Mouse (Mus musculus) bone marrow macrophage, adult 2 months (primary cell): Measurements from ENCODE around the gene Ramp2. TPM values are rescaled to one million over a fixed set of nuclear protein-coding genes. Genes with fewer than 3 reads are reported as not detected.

Source experiments
- H3K27ac ChIP-seq: 2 replicates; pipeline ENCODE4 v1.5.1; 2012; ENCODE audit warnings: low read depth, low read length; ENCODE audit not compliant: insufficient read depth
- H3K4me1 ChIP-seq: 2 replicates; pipeline ENCODE4 v1.6.1; 2012; ENCODE audit warnings: low read length; ENCODE audit not compliant: control insufficient read depth, insufficient read depth
- H3K4me3 ChIP-seq: 2 replicates; pipeline ENCODE4 v1.5.1; 2012; ENCODE audit warnings: mild to moderate bottlenecking, low read length, moderate library complexity; ENCODE audit not compliant: insufficient read depth
- CTCF ChIP-seq: IDR thresholded peaks from 2 replicates; pipeline ENCODE4 v1.5.1; 2012; ENCODE audit warnings: low read depth, mild to moderate bottlenecking, low read length, moderate library complexity
- POLR2A ChIP-seq: IDR thresholded peaks from 2 replicates; pipeline ENCODE4 v1.6.1; 2012; ENCODE audit warnings: mild to moderate bottlenecking, low read depth, low read length, borderline replicate concordance
- polyA plus RNA-seq: library from polyadenylated mRNA; stranded (reverse); fragments of >200 nt; gene quantifications from 2 replicates; pipeline ENCODE4 v1.2.4, GENCODE M21; 2012; ENCODE audit not compliant: missing spikeins, insufficient read depth, insufficient read length

Gene Ramp2
- polyA plus RNA-seq, 1 experiment: not detected

DNA sequence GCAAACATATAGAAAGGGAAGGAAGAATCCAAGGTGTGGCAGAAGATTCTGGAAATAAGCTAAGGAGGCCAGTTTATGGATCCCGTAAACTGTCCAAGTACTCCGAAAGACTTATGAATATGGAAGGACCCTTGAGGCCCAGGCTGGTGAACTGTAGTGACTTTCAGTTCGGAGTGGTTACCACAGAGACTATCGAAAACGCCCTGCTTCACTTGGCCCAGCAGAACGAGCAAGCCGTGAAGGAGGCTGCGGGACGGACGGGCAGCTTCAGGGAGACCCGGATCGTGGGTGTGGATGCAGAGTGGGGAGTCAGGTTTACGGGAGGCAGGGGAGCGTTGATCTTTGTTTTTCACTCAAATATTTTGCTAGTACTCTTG lies 33.4 kb downstream of the Ramp2 start:
- Histone ChIP-seq H3K27ac (no peak overlapping the region), H3K4me3 (peak overlapping the region; percentile 95), H3K4me1 (peaks cover 18% of the 10 kb centered on the region)
- TF ChIP-seq POLR2A (no peak), CTCF (no peak)

DNA sequence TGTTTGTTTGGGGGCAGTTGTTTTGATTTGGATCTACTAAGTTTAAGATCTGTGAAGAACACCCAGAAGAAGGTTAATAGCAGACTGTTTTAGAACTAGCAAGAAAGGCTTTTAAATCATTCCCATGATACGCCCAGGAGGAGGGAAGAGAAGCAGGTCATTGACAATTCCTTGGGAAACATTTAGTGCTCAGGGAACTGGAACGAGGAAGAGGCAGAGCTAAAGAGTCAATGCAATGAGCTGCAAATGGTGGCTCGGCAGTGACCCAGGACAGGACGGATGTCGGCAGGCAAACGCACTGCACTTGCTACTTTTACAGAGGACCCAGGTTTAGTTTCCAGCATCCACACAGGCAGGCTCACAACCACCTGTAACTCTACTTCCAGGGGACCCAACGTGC lies 35.0 kb downstream of the Ramp2 start:
- TF ChIP-seq CTCF (no peak), POLR2A (no peak)
- H3K27ac ChIP-seq: no peak overlapping the region
- no peak overlapping the region for H3K4me3 ChIP-seq
- peaks cover 18% of the 10 kb centered on the region for H3K4me1 ChIP-seq

DNA sequence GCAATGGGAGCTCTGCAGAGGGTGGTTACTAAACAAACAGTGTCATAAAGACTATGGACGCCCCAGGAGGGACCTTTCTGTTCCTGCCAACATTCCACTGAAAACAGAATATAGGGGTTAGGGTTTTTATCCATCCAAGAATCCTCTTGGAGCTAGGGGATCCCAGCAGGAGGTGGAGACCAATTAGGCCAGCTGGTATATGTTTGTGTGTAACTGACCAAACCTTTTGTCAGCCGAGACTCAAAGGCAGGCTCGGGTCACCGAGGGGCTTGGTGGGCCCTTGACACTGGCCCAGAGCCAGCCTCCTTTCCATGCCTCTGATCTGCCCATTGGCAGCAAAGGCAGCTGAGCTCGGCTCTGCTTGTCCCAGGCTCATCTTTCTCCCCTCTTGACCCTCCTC lies 37.1 kb downstream of the Ramp2 start:
- no peak overlapping the region for H3K4me3 ChIP-seq
- no peak overlapping the region for H3K27ac ChIP-seq
- peaks cover 11% of the 10 kb centered on the region for H3K4me1 ChIP-seq
- TF ChIP-seq POLR2A: no peak
- no peak for TF ChIP-seq CTCF

DNA sequence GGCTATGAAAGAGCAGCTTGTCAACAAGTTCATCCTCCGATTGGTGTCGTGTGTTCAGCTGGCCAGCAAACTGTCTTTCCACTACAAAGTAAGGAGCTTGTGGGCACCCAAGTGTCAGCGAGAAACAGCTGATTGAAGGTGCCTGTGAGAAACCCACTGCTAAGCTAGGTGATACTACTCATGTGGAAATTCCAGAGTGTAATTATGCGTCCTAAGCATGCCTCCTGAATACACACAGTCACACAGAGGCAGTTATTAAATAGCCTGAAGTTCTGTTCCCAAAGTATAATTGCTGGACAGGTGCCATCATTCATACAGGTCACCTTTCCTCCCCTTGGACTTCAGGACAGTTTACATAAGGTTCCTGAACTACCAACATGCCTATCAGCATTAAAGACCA lies 38.0 kb downstream of the Ramp2 start:
- H3K27ac ChIP-seq: no peak overlapping the region
- peaks cover 11% of the 10 kb centered on the region for H3K4me1 ChIP-seq
- no peak overlapping the region for H3K4me3 ChIP-seq
- TF ChIP-seq CTCF (no peak), POLR2A (no peak)

DNA sequence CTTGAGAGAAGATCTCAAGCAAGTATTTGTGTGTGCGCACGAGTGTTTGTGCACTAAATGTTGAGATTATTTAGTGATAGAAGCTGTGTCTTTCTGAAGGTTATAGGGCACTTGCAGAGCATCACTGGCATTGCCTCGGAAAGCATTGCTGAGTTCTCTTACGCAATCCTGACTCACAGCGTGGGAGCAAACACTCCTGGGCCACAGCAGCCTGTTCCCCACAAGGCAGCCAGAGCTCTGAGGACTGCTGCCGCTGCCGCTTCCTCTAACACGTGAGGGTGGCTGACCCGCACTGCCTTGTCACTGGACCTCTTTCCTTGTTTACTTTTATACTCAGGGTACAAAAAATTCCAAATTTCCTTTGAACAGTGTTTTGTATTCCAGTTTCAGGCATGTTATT lies 41.5 kb downstream of the Ramp2 start:
- H3K27ac ChIP-seq: no peak overlapping the region
- TF ChIP-seq CTCF (no peak), POLR2A (no peak)

DNA sequence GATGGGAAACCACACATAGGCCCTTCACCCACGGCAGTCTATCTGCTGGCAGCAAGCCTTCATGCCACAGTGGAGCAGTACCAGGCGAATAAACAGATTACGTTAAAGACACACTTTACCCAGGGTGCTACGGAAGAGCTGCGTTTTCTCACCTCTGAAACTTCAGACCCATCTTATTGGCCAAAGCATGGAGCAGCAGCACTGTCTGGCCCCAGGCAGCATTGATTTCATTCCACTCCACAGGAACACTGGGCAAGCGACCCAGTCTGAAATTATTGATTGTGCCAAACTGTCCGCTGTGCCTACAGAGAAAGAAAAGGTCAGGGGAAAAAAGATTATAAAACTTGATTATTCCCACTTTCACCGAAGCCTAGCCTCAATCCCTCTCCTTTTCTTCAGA lies 45.4 kb downstream of the Ramp2 start:
- Histone ChIP-seq H3K4me3 (no peak overlapping the region), H3K27ac (no peak overlapping the region), H3K4me1 (peaks cover 8% of the 10 kb centered on the region)
- TF ChIP-seq POLR2A (no peak), CTCF (no peak)

More for the DNA sequence above, 41.5 kb downstream of the Ramp2 start:
- Histone ChIP-seq H3K4me1 (peaks cover 8% of the 10 kb centered on the region), H3K4me3 (no peak overlapping the region)

DNA sequence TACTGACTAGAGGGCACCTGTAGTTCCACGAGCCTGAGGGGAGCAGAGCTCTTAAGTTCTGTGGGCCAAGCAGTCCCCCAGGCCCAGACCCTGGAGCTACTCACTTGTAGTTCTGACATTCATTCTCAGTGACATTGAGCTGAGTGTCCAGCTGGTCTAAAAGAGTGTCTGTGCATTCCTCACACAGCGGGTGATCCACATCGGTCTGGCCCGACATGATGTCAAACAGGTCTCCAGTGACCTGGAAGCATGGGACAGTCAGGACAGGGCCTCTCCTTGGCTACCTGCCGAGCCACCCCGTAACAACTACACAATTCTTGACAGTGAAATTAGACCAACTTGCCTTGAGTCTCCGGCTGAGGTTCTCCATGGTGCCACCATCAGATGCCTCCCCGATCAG lies 49.4 kb downstream of the Ramp2 start:
- H3K4me3 ChIP-seq: no peak overlapping the region
- no peak for TF ChIP-seq POLR2A
- TF ChIP-seq CTCF: no peak
- H3K4me1 ChIP-seq: no peaks in the 10 kb centered on the region; the same call in 1 of the 2 replicates
- H3K27ac ChIP-seq: no peak overlapping the region

DNA sequence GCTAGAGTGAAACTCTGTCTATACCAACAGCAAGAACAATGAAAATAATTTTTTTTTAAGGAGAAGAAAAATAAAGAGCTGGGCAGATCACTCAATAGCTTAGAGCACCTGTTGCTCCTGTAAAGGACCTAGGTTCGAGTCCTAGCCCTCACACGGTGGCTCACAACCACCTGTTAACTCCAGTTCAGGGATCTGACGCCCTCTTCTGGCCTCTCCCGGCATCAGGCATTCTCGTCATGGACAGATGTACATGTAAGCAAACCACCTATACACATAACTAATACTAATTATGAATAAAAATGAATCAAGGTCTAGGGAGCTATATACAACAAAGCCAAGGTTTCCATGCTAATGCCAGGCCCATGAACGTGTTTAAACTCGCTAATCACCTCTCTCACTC lies 55.1 kb downstream of the Ramp2 start:
- TF ChIP-seq POLR2A (no peak), CTCF (no peak)
- peaks cover 7% of the 10 kb centered on the region for H3K4me1 ChIP-seq
- H3K4me3 ChIP-seq: peak overlapping the region; percentile 97
- H3K27ac ChIP-seq: no peak overlapping the region

DNA sequence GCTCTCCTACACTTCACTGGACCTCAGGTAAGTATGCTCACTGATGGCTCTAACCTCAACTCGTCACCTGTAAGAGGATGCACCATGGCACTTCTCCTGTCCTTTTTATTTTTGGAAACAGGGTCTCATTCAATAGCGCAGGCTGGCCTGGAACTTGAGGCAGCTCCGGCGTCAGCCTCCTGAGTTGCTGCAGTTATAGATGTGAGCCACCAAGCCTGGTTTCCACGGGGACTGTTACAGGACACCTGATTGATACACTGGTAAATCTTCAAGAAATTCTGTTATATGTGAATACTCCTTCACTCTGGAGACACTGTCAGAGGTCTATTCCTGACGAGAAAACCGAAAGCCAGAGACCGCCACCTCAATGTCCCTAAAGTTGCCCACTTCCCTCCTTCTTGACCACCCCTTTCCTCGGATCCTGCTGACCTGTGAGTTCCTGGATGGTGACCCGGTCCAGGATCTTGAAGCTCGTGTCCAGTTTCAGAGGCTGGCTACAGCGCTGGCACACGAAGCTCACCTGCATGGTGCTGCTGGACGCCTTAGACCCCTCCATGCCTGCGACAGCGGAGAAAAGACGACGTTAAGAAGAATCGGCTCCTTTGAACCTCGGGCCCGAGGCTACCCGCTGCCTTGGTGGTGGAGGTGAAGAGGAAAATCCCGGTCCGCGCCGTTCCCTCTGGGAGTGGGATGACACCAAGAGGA lies 55.6 kb downstream of the Ramp2 start:
- Histone ChIP-seq H3K4me3 (peak overlapping the region; percentile 97), H3K27ac (no peak overlapping the region), H3K4me1 (peaks cover 7% of the 10 kb centered on the region)
- TF ChIP-seq POLR2A: no peak
- TF ChIP-seq CTCF: no peak

DNA sequence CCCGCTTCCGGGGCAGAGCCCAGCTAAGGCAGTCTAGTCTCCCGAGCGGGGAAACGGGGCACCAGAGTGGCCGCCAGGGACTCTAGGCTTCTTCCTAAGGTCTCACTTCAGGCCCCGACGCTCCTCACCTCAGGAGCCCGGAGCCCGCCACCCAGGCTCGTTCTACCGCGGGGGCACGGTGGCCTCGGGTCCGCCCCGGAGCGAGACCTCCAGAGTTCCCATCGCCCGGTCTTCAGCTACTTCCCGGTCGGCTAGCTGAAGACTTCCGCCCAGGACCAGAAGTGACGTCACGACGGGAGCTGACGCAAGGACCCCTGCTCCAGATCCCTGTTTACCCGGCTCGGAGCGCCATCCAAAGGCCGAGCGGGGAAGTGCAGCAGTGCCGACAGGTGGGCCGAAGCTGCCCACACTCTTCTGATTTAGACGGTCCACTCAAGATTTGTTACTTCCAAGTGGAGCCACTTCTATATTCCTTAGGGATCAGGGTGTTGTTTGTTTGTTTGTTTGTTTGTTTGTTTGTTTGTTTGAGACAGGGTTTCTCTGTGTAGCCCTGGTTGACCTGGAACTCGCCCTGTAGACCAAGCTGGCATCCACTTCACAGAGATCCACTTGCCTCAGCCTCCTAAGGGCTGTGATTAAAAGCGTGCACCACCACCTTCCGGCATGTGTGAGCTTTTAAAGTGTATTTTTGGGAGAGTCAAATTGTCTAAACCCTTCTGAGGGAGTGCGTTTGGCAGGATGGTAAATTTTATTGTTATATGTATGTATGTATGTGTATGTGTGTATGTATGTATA lies 56.4 kb downstream of the Ramp2 start, which contains the start of gene Becn1:
TSS of gene Becn1 (minus strand) at position 283 of the 795 bp plus-strand sequence.
- peak within 1 kb of the TSS; percentile 97 for H3K4me3 ChIP-seq
- no peak within 1 kb of the TSS for H3K27ac ChIP-seq
- peak; percentile 93 for TF ChIP-seq CTCF
- no peak for TF ChIP-seq POLR2A
- peaks cover 7% of the 10 kb centered on the region for H3K4me1 ChIP-seq

DNA sequence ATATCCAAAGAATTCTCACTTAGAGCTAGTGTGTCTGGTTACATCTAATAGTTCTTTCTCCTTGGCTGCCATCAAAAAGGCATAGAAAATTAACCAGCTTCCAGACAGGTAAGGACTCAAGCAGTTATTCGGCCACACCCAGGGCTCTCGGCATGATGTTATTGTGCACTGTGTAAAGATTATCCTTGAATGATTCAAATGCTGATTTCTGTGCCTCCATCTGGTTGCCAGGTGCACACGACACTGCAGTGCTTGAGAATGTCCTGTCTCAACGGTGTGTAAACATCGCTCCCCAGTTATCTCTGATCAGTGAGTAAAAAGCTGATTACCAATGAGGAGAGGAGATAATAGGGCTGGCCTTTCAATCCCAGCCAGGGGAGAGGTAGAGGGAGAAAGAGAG lies 61.9 kb downstream of the Ramp2 start:
- Histone ChIP-seq H3K4me1 (peaks cover 6% of the 10 kb centered on the region), H3K27ac (no peak overlapping the region), H3K4me3 (no peak overlapping the region)
- TF ChIP-seq POLR2A (no peak), CTCF (no peak)

Other genes starting within 250 kb of the Ramp2 start
- 163 and 186 TPM in 2 replicates for gene Atp6v0a1, start 236.6 kb upstream of the Ramp2 start, polyA plus RNA-seq
- 59.5 and 64.3 TPM in 2 replicates for gene Naglu, start 176.0 kb upstream of the Ramp2 start, polyA plus RNA-seq
- 0.60 TPM in 1 of 2 replicates, not detected in the other for gene Hsd17b1, start 167.6 kb upstream of the Ramp2 start, polyA plus RNA-seq
- 16.5 and 19.6 TPM in 2 replicates for gene Coasy, start 163.5 kb upstream of the Ramp2 start, polyA plus RNA-seq
- gene Mlx, start 158.8 kb upstream of the Ramp2 start, polyA plus RNA-seq: 53.8 and 67.3 TPM in 2 replicates
- gene Psmc3ip, start 150.6 kb upstream of the Ramp2 start, polyA plus RNA-seq: 4.1 and 4.8 TPM in 2 replicates
- gene Retreg3, start 126.1 kb upstream of the Ramp2 start, polyA plus RNA-seq: 52.2 and 62.4 TPM in 2 replicates
- gene Tubg1, start 126.1 kb upstream of the Ramp2 start, polyA plus RNA-seq: 13.3 and 18.6 TPM in 2 replicates
- not detected in 2 replicates for gene Tubg2, start 90.1 kb upstream of the Ramp2 start, polyA plus RNA-seq
- 2.5 and 3.2 TPM in 2 replicates for gene Cntnap1, start 75.5 kb upstream of the Ramp2 start, polyA plus RNA-seq
- gene Plekhh3, start 74.7 kb upstream of the Ramp2 start, polyA plus RNA-seq: 4.3 and 6.4 TPM in 2 replicates
- not detected in 2 replicates for gene Ccr10, start 70.6 kb upstream of the Ramp2 start, polyA plus RNA-seq
- gene Ezh1, start 19.6 kb upstream of the Ramp2 start, polyA plus RNA-seq: 48.6 and 52.5 TPM in 2 replicates
- gene Vps25, start 7.7 kb downstream of the Ramp2 start, polyA plus RNA-seq: 111 and 114 TPM in 2 replicates
- gene Wnk4, start 14.5 kb downstream of the Ramp2 start, polyA plus RNA-seq: not detected in 2 replicates
- 1.0 and 1.6 TPM in 2 replicates for gene Cntd1, start 33.0 kb downstream of the Ramp2 start, polyA plus RNA-seq
- 60.1 and 63.3 TPM in 2 replicates for gene Coa3, start 33.1 kb downstream of the Ramp2 start, polyA plus RNA-seq
- gene Becn1, start 56.3 kb downstream of the Ramp2 start, polyA plus RNA-seq: 78.3 and 80.1 TPM in 2 replicates
- 48.8 and 53.2 TPM in 2 replicates for gene Psme3, start 70.2 kb downstream of the Ramp2 start, polyA plus RNA-seq
- gene Aoc2, start 79.0 kb downstream of the Ramp2 start, polyA plus RNA-seq: 1.1 and 1.3 TPM in 2 replicates
- gene Aoc3, start 84.6 kb downstream of the Ramp2 start, polyA plus RNA-seq: 0.20 TPM in 1 of 2 replicates, not detected in the other
- gene G6pc, start 121.5 kb downstream of the Ramp2 start, polyA plus RNA-seq: not detected in 2 replicates
- gene Aarsd1, start 171.6 kb downstream of the Ramp2 start, polyA plus RNA-seq: 15.4 and 17.8 TPM in 2 replicates
- 3.9 and 5.3 TPM in 2 replicates for gene Gm27029, start 178.8 kb downstream of the Ramp2 start, polyA plus RNA-seq
- 11.4 and 12.0 TPM in 2 replicates for gene Rundc1, start 179.1 kb downstream of the Ramp2 start, polyA plus RNA-seq
- 4.5 and 4.7 TPM in 2 replicates for gene Ptges3l, start 179.3 kb downstream of the Ramp2 start, polyA plus RNA-seq
- gene Rpl27, start 196.3 kb downstream of the Ramp2 start, polyA plus RNA-seq: 519 and 718 TPM in 2 replicates
- 50.6 and 58.7 TPM in 2 replicates for gene Ifi35, start 202.4 kb downstream of the Ramp2 start, polyA plus RNA-seq
- gene Rnd2, start 219.0 kb downstream of the Ramp2 start, polyA plus RNA-seq: 9.7 and 11.4 TPM in 2 replicates
- gene Vat1, start 220.2 kb downstream of the Ramp2 start, polyA plus RNA-seq: 180 and 202 TPM in 2 replicates